Mouse (Mus musculus) megakaryocyte, embryonic 14.5 days (primary cell): ENCODE measurements around the gene Znfx1.

Experiments used
- FLI1 ChIP-seq: IDR thresholded peaks from 2 replicates; pipeline ENCODE4 v1.6.1; 2012; ENCODE audit warnings: low read length, inconsistent platforms, mixed read lengths
- GATA1 ChIP-seq: IDR thresholded peaks from 3 replicates; pipeline ENCODE4 v1.6.1; 2012; ENCODE audit warnings: mixed read lengths, low read length, inconsistent platforms, borderline replicate concordance

DNA sequence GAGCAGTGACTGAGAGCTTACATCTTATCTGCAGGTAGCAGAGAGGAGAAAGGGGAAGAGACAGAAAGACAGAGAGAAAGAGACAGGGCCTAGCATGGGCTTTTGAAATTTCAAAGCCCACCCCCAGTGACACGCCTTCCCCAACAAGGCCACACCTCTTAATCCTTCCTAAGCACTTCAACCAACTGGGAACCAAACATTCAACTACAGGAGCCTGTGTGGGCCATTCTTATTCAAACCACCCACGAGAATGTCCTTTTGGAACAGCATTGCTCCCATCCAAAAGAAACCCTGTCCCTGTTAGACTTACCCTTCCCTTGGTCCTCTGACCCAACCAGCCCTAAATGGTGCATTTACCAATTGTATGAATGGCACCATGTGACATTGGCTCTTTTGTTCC lies 13.9 kb upstream of the Znfx1 start:
- no peak for TF ChIP-seq GATA1
- TF ChIP-seq FLI1 = no peak
